Mouse (Mus musculus) cortical plate, adult 2 months (tissue): ENCODE measurements around the gene Hhipl1.

ENCODE experiments used
- CTCF ChIP-seq: fragments of 200-500 bp; IDR thresholded peaks from 2 replicates; pipeline ENCODE4 v1.5.1; 2011; ENCODE audit warnings: mild to moderate bottlenecking, control low read depth, low read length; ENCODE audit not compliant: insufficient read depth; ENCODE audit errors: extremely low read depth
- POLR2A ChIP-seq: fragments of 200-500 bp; IDR thresholded peaks from 2 replicates; pipeline ENCODE4 v1.6.1; 2011; ENCODE audit warnings: mild to moderate bottlenecking, low read length, control low read depth; ENCODE audit not compliant: insufficient read depth; ENCODE audit errors: extremely low read depth

DNA sequence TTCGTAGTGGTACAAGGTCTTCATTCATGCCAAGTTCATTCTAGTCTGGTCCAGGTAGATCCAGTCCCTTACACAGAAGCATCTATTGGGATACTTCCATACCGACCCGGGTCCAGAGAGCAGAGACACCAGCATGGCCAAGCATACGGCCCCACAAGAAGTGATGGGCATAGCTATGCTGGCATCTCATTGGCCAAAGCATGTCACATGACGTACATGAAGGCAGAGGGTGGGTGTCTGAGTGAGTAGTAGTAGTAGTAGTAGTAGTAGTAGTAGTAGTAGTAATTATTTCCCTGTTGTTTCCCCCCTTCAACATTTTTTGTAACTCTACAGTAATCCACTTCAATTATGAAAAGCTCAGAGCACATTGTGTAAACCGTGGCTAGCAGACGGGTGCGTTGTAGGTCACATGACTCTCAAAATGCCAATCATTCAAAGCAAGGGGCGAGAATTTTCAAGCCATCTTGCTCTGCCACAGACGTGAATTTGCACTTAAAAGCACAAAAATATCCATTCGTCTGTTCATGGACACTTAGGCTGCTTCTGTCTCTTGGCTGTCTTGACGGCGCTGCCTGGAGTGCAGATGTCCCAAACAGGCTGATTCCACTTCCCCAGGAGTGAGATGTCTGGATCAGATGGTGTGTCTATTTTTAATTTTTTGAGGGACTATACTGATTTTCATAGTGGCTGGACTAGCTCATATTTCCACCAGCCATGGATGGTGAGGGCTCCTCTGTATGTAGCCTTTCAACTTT, 72.5 kb downstream of the Hhipl1 start:
- TF ChIP-seq POLR2A (no peak), CTCF (no peak)
